Mouse (Mus musculus) midbrain, embryonic 13.5 days (tissue): Measurements from ENCODE around the gene Dusp6. TPM values are rescaled to one million over a fixed set of nuclear protein-coding genes. Genes with fewer than 3 reads are reported as not detected.

Experiments
- ATAC-seq: fragments of 200-750 bp; cut with Nextera tagmentation; 2 replicates; pipeline ENCODE4 v1.8.0; 2017; ENCODE audit warnings: mild to moderate bottlenecking, moderate TSS enrichment, moderate library complexity
- H3K27ac ChIP-seq: fragments of 300-500 bp; sonication (generic); 2 replicates; pipeline ENCODE4 v1.5.1; 2015; ENCODE audit warnings: inconsistent platforms, mild to moderate bottlenecking, moderate library complexity
- H3K27me3 ChIP-seq: fragments of 300-500 bp; sonication (generic); 2 replicates; pipeline ENCODE4 v1.6.1; 2015; ENCODE audit warnings: mild to moderate bottlenecking, inconsistent platforms
- H3K36me3 ChIP-seq: fragments of 300-500 bp; sonication (generic); 2 replicates; pipeline ENCODE4 v1.6.1; 2015; ENCODE audit warnings: mild to moderate bottlenecking, inconsistent platforms
- H3K4me1 ChIP-seq: fragments of 300-500 bp; sonication (generic); replicated peaks from 2 replicates; pipeline ENCODE4 v1.6.1; 2015; ENCODE audit warnings: inconsistent platforms
- H3K4me2 ChIP-seq: fragments of 300-500 bp; sonication (generic); replicated peaks from 2 replicates; pipeline ENCODE4 v1.6.1; 2015; ENCODE audit warnings: moderate library complexity, mild to moderate bottlenecking, inconsistent platforms
- H3K4me3 ChIP-seq: fragments of 300-500 bp; sonication (generic); replicated peaks from 2 replicates; pipeline ENCODE4 v1.5.1; 2015; ENCODE audit warnings: mild to moderate bottlenecking, inconsistent platforms
- H3K9ac ChIP-seq: fragments of 300-500 bp; sonication (generic); replicated peaks from 2 replicates; pipeline ENCODE4 v1.6.1; 2015; ENCODE audit warnings: mild to moderate bottlenecking, inconsistent platforms
- H3K9me3 ChIP-seq: fragments of 300-500 bp; sonication (generic); 2 replicates; pipeline ENCODE4 v1.6.1; 2016; ENCODE audit warnings: mild to moderate bottlenecking, inconsistent platforms
- WGBS: fragments of 180-500 bp; shearing (Covaris S2); methylation state at CpG from one replicate; pipeline ENCODE4 v1.1.7; 2015; 5-methylcytosine and 5-hydroxymethylcytosine counted together
- polyA plus RNA-seq: library from polyadenylated mRNA; unstranded; fragments of >200 nt; fragmentation: Nextera tagmentation; extraction: Ambion mirVana; gene quantifications from 2 replicates; pipeline ENCODE4 v1.2.1, GENCODE M21; 2015

Dusp6 gene
- polyA plus RNA-seq, 1 experiment from 2014 or later: 21.8 TPM

GRCm38 (mm10) chr10:99255830-99256570, 7.0 kb upstream of the Dusp6 start:
- Histone ChIP-seq H3K27ac (no peak overlapping the region), H3K36me3 (no peaks in the 10 kb centered on the region), H3K4me2 (no peak overlapping the region), H3K4me3 (no peak overlapping the region), H3K4me1 (peaks cover 8% of the 10 kb centered on the region), H3K9me3 (no peaks in the 10 kb centered on the region), H3K27me3 (peaks cover 11% of the 10 kb centered on the region; the same call in 1 of the 2 replicates), H3K9ac (no peak overlapping the region)
- ATAC-seq: no peak
- 91% methylated on average over 10 of the region's 10 CpGs for WGBS

- ATAC-seq: no peak
- Histone ChIP-seq H3K4me1 (peaks cover 21% of the 10 kb centered on the region), H3K27me3 (peaks cover 5% of the 10 kb centered on the region; the same call in 1 of the 2 replicates), H3K36me3 (no peaks in the 10 kb centered on the region), H3K9me3 (no peaks in the 10 kb centered on the region), H3K4me3 (no peak overlapping the region), H3K9ac (no peak overlapping the region), H3K27ac (no peak overlapping the region), H3K4me2 (no peak overlapping the region)
- WGBS: 84% methylated on average over 5 of the region's 5 CpGs
These were observed 5.5 kb upstream of the Dusp6 start for GRCm38 (mm10) chr10:99257531-99257930.

GRCm38 (mm10) chr10:99259840-99260239, 3.2 kb upstream of the Dusp6 start:
- peaks cover 10% of the 10 kb centered on the region; the same call in 1 of the 2 replicates for H3K27me3 ChIP-seq
- no peak overlapping the region for H3K4me3 ChIP-seq
- WGBS: 85% methylated on average over 8 of the region's 8 CpGs
- H3K36me3 ChIP-seq: no peaks in the 10 kb centered on the region
- no peak overlapping the region for H3K27ac ChIP-seq
- H3K4me2 ChIP-seq: no peak overlapping the region
- peaks cover 33% of the 10 kb centered on the region for H3K4me1 ChIP-seq
- H3K9me3 ChIP-seq: no peaks in the 10 kb centered on the region
- no peak for ATAC-seq
- H3K9ac ChIP-seq: no peak overlapping the region

- Histone ChIP-seq H3K4me2 (peak overlapping the region; percentile 88), H3K4me1 (peaks cover 46% of the 10 kb centered on the region), H3K36me3 (no peaks in the 10 kb centered on the region), H3K27ac (peak overlapping the region; percentile 85), H3K9ac (peak overlapping the region; percentile 77), H3K9me3 (no peaks in the 10 kb centered on the region), H3K4me3 (peak overlapping the region; percentile 56), H3K27me3 (peaks cover 20% of the 10 kb centered on the region)
- peak; percentile 3 for ATAC-seq
- WGBS: under 1% methylated on average over 30 of the region's 30 CpGs
These were observed 1.8 kb upstream of the Dusp6 start for GRCm38 (mm10) chr10:99261151-99261635.

- WGBS: under 1% methylated on average over 53 of the region's 62 CpGs
- no peaks in the 10 kb centered on the region for H3K36me3 ChIP-seq
- H3K9ac ChIP-seq: peak overlapping the region; percentile 77
- peaks cover 23% of the 10 kb centered on the region for H3K27me3 ChIP-seq
- H3K4me3 ChIP-seq: peak overlapping the region; percentile 56
- H3K4me1 ChIP-seq: peaks cover 49% of the 10 kb centered on the region
- H3K4me2 ChIP-seq: peak overlapping the region; percentile 88
- peak; percentile 46 for ATAC-seq
- peak overlapping the region; percentile 85 for H3K27ac ChIP-seq
- H3K9me3 ChIP-seq: no peaks in the 10 kb centered on the region
These were observed 1.3 kb upstream of the Dusp6 start for GRCm38 (mm10) chr10:99261636-99262318.

GRCm38 (mm10) chr10:99262319-99262866, 638 bp upstream of the Dusp6 start:
- peak overlapping the region; percentile 85 for H3K27ac ChIP-seq
- peak; percentile 34 for ATAC-seq
- under 1% methylated on average over 20 of the region's 20 CpGs for WGBS

GRCm38 (mm10) chr10:99263419-99264221, 589 bp downstream of the Dusp6 start:
- Histone ChIP-seq H3K4me3 (peak overlapping the region; percentile 56), H3K9me3 (no peaks in the 10 kb centered on the region), H3K4me1 (peaks cover 53% of the 10 kb centered on the region)

More at GRCm38 (mm10) chr10:99262319-99262866, 638 bp upstream of the Dusp6 start:
- Histone ChIP-seq H3K4me3 (peak overlapping the region; percentile 56), H3K4me1 (peaks cover 49% of the 10 kb centered on the region), H3K4me2 (peak overlapping the region; percentile 88), H3K9me3 (no peaks in the 10 kb centered on the region), H3K36me3 (no peaks in the 10 kb centered on the region), H3K9ac (peak overlapping the region; percentile 77), H3K27me3 (peaks cover 26% of the 10 kb centered on the region)

GRCm38 (mm10) chr10:99264301-99265010, 1.4 kb downstream of the Dusp6 start:
- Histone ChIP-seq H3K27me3 (peaks cover 37% of the 10 kb centered on the region), H3K4me1 (peaks cover 61% of the 10 kb centered on the region), H3K27ac (peak overlapping the region; percentile 90), H3K9me3 (no peaks in the 10 kb centered on the region), H3K36me3 (no peaks in the 10 kb centered on the region), H3K4me2 (peak overlapping the region; percentile 88), H3K4me3 (peak overlapping the region; percentile 56), H3K9ac (peak overlapping the region; percentile 77)
- no peak for ATAC-seq
- WGBS: under 1% methylated on average over 26 of the region's 26 CpGs

More at GRCm38 (mm10) chr10:99263419-99264221, 589 bp downstream of the Dusp6 start:
- peak; percentile 71 for ATAC-seq
- WGBS: under 1% methylated on average over 66 of the region's 66 CpGs
- Histone ChIP-seq H3K9ac (peak overlapping the region; percentile 77), H3K27ac (peak overlapping the region; percentile 90), H3K27me3 (peaks cover 37% of the 10 kb centered on the region), H3K36me3 (no peaks in the 10 kb centered on the region), H3K4me2 (peak overlapping the region; percentile 88)

GRCm38 (mm10) chr10:99265011-99265694, 2.1 kb downstream of the Dusp6 start:
- Histone ChIP-seq H3K36me3 (no peaks in the 10 kb centered on the region), H3K9me3 (no peaks in the 10 kb centered on the region), H3K4me3 (peak overlapping the region; percentile 56), H3K27ac (peak overlapping the region; percentile 90; the same call in 1 of the 2 replicates), H3K4me2 (peak overlapping the region; percentile 88), H3K4me1 (peaks cover 67% of the 10 kb centered on the region), H3K9ac (peak overlapping the region; percentile 77), H3K27me3 (peaks cover 34% of the 10 kb centered on the region)
- no peak for ATAC-seq
- under 1% methylated on average over 7 of the region's 7 CpGs for WGBS

GRCm38 (mm10) chr10:99266025-99266424, 3.0 kb downstream of the Dusp6 start:
- Histone ChIP-seq H3K36me3 (no peaks in the 10 kb centered on the region), H3K27ac (no peak overlapping the region; the same call in 1 of the 2 replicates), H3K4me3 (peak overlapping the region; percentile 56), H3K4me1 (peaks cover 62% of the 10 kb centered on the region), H3K9me3 (no peaks in the 10 kb centered on the region), H3K4me2 (peak overlapping the region; percentile 88), H3K9ac (peak overlapping the region; percentile 77), H3K27me3 (peaks cover 32% of the 10 kb centered on the region)
- WGBS: 38% methylated on average over 14 of the region's 14 CpGs
- ATAC-seq: no peak
